Mouse (Mus musculus) heart, embryonic 14.5 days (tissue): ENCODE measurements at regions not wholly inside any gene's neighbourhood (a gene's known extent, or its start where the extent isn't known, plus 50 kb on each side); places are given as distances from the start of the nearest gene placed in this dataset.

Source experiments
- ATAC-seq: fragments of 200-750 bp; cut with Nextera tagmentation; 2 replicates; pipeline ENCODE4 v1.8.0; 2017; ENCODE audit warnings: low read depth, moderate TSS enrichment; ENCODE audit not compliant: insufficient number of reproducible peaks, insufficient read depth, low FRiP score
- H3K27ac ChIP-seq, 2 experiments: fragments of 200-500 bp in 1 of 2; fragments of 300-500 bp in 1 of 2; sonication (generic) in 1 of 2; replicated peaks in 1 of 2; 2 replicates each; pipeline ENCODE4 v1.5.1; 2012 to 2014; ENCODE audit warnings: low read depth in 2 of 2, low read length in 2 of 2, control low read depth in 1 of 2, mild to moderate bottlenecking in 1 of 2, mixed read lengths in 1 of 2; ENCODE audit not compliant: control insufficient read depth in 1 of 2, insufficient read depth in 1 of 2
- H3K27me3 ChIP-seq: fragments of 300-500 bp; sonication (generic); 2 replicates; pipeline ENCODE4 v1.6.1; 2014; ENCODE audit warnings: mild to moderate bottlenecking, low read length, control low read depth; ENCODE audit not compliant: control insufficient read depth, insufficient read depth
- H3K36me3 ChIP-seq: fragments of 300-500 bp; sonication (generic); 2 replicates; pipeline ENCODE4 v1.6.1; 2014; ENCODE audit warnings: mild to moderate bottlenecking, control low read depth, low read length, mixed read lengths; ENCODE audit not compliant: control insufficient read depth, insufficient read depth
- H3K4me1 ChIP-seq, 2 experiments: fragments of 200-500 bp in 1 of 2; fragments of 300-500 bp in 1 of 2; sonication (generic) in 1 of 2; 2 replicates each; pipeline ENCODE4 v1.6.1; 2012 to 2014; ENCODE audit warnings: low read length in 2 of 2, control low read depth in 1 of 2, mixed read lengths in 1 of 2; ENCODE audit not compliant: control insufficient read depth in 2 of 2, insufficient read depth in 2 of 2
- H3K4me2 ChIP-seq: fragments of 300-500 bp; sonication (generic); 2 replicates; pipeline ENCODE4 v1.6.1; 2014; ENCODE audit warnings: mild to moderate bottlenecking, low read length
- H3K4me3 ChIP-seq, 2 experiments: fragments of 200-500 bp in 1 of 2; fragments of 300-500 bp in 1 of 2; sonication (generic) in 1 of 2; 2 replicates each; pipeline ENCODE4 v1.5.1; 2012 to 2014; ENCODE audit warnings: low read length in 2 of 2, mild to moderate bottlenecking in 2 of 2, control low read depth in 1 of 2, low read depth in 1 of 2, moderate library complexity in 1 of 2; ENCODE audit not compliant: control insufficient read depth in 1 of 2, insufficient read depth in 1 of 2
- H3K9ac ChIP-seq: fragments of 300-500 bp; sonication (generic); 2 replicates; pipeline ENCODE4 v1.6.1; 2014; ENCODE audit warnings: mild to moderate bottlenecking, low read length
- H3K9me3 ChIP-seq: fragments of 300-500 bp; sonication (generic); 2 replicates; pipeline ENCODE4 v1.6.1; 2016; ENCODE audit warnings: low read length, control low read depth; ENCODE audit not compliant: control insufficient read depth
- WGBS: fragments of 180-500 bp; shearing (Covaris S2); extraction: QIAGEN DNeasy Blood & Tissue Kit; methylation state at CpG from one replicate; pipeline ENCODE4 v1.1.7; 2014; 5-methylcytosine and 5-hydroxymethylcytosine counted together

DNA sequence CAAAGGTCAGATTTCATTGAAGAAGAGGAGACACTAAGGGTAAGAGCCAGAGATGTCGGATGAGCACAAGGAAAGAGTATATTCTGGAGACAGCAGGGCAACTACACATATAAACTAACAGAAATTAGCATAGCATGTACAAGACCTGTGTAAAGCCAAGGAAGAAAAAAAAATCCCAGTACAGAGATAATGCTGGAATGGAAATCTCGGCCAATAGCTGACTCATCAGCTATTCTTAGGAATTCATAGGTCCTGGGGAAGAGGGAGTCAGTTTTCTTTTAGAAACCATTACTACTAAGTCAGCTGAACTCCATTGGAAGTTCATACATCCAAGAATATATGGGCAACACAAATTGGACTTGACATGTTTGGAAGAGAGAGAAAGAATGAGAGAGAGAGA, 202.9 kb upstream of the Zic4 start:
- Histone ChIP-seq H3K4me2 (no peak overlapping the region), H3K9me3 (no peaks in the 10 kb centered on the region), H3K9ac (no peak overlapping the region), H3K27ac (no peak overlapping the region), H3K4me3 (no peak overlapping the region), H3K27me3 (no peaks in the 10 kb centered on the region), H3K4me1 (peaks cover 0 to 4% of the 10 kb centered on the region in 2 experiments; a peak in 1 of 4 replicates), H3K36me3 (no peaks in the 10 kb centered on the region)
- ATAC-seq: no peak
- WGBS: 47% methylated on average over 2 of the region's 2 CpGs

DNA sequence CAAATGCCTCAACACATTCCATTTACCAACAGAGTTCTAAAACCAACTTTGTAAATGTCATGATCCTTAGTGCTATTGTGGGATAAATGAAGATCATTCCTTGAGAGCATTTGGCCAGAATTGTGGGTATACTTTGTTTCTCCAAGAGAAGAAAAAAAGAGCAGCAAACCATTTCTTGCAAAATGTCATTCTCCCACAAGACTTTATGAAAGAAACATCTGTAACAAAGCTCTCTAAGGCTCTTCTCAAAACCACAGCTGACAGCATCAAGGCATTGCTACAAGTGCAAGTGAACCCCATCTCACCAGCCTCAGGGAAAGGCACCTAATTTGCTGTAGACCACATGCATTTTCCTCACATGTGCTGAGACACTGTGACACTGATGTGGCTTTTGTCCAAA, 194.3 kb upstream of the Zic4 start:
- Histone ChIP-seq H3K27ac (no peak overlapping the region), H3K4me2 (no peak overlapping the region), H3K27me3 (no peaks in the 10 kb centered on the region), H3K4me3 (no peak overlapping the region), H3K36me3 (no peaks in the 10 kb centered on the region), H3K9me3 (no peaks in the 10 kb centered on the region), H3K4me1 (no peaks in the 10 kb centered on the region), H3K9ac (no peak overlapping the region)
- no peak for ATAC-seq

DNA sequence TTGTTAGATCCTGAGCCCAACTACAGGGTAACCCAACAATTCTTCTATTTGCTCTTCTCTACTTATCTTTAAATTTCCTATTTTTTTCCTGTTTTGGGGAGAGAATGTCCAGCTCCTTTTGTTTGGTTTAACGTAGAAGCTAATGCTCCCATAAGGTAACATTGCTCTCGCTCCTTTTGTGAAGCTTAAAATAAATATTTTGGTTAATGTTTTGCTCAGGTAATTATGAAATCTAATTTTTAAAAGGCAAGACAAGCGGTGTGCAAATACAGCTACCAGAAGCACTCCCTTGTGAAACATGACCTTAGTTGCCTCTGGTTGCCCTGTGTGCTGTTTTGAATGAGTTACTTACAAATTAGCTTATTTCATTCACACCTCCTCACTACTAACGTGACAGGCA, 169.0 kb upstream of the Zic4 start:
- Histone ChIP-seq H3K9me3 (no peaks in the 10 kb centered on the region), H3K4me1 (no peaks in the 10 kb centered on the region), H3K9ac (no peak overlapping the region), H3K4me3 (no peak overlapping the region), H3K27me3 (no peaks in the 10 kb centered on the region), H3K36me3 (no peaks in the 10 kb centered on the region), H3K4me2 (no peak overlapping the region), H3K27ac (no peak overlapping the region)
- no peak for ATAC-seq
- 75% methylated on average over 4 of the region's 4 CpGs for WGBS

DNA sequence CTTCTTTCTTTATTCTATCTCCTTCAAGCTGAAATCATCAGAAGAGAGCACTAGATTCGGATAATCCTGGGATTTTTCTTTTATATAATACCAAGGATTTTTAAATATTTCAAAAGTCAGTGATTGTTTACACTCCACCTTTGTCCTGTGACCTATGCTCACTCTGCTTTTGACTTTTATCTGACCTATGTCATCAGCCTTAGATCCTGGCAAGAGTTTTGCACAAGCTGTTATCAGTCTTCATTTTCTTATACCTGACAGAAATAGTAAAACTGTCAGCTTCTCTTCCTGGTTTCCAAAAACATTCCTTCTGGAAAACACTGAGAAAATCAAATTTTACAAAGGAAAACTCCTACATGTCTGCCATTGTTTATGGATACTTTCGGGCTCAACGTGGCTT, 168.3 kb upstream of the Zic4 start:
- Histone ChIP-seq H3K9ac (no peak overlapping the region), H3K4me1 (no peaks in the 10 kb centered on the region)
- ATAC-seq: no peak

DNA sequence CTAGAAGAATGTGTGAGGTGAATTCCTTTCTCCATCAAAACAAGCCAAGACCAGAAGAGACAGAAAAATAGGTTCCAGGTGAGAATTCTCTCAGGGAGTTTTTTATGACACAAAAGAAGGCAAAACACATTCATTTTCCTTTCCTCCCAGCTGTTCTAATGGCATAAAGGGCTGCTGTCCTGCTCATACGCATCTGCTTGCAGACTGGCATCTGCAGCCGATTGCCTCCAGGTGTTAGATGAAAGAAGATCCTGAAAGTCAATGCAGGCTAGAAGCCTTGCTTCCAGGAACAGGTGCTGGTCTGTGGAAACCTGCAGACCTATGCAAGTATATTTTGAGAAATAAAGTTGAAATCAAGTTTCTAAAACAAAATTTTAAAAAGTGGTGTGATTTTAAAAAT, 154.9 kb upstream of the Zic4 start:
- Histone ChIP-seq H3K4me1 (no peaks in the 10 kb centered on the region), H3K36me3 (no peaks in the 10 kb centered on the region), H3K4me3 (no peak overlapping the region), H3K4me2 (no peak overlapping the region), H3K9ac (no peak overlapping the region), H3K9me3 (no peaks in the 10 kb centered on the region), H3K27ac (no peak overlapping the region), H3K27me3 (no peaks in the 10 kb centered on the region)
- ATAC-seq: no peak
- 80% methylated on average over 2 of the region's 2 CpGs for WGBS

More for the DNA sequence above, 168.3 kb upstream of the Zic4 start:
- Histone ChIP-seq H3K27me3 (no peaks in the 10 kb centered on the region), H3K9me3 (no peaks in the 10 kb centered on the region), H3K4me2 (no peak overlapping the region), H3K36me3 (no peaks in the 10 kb centered on the region), H3K4me3 (no peak overlapping the region), H3K27ac (no peak overlapping the region)
- 72% methylated on average over 3 of the region's 3 CpGs for WGBS

DNA sequence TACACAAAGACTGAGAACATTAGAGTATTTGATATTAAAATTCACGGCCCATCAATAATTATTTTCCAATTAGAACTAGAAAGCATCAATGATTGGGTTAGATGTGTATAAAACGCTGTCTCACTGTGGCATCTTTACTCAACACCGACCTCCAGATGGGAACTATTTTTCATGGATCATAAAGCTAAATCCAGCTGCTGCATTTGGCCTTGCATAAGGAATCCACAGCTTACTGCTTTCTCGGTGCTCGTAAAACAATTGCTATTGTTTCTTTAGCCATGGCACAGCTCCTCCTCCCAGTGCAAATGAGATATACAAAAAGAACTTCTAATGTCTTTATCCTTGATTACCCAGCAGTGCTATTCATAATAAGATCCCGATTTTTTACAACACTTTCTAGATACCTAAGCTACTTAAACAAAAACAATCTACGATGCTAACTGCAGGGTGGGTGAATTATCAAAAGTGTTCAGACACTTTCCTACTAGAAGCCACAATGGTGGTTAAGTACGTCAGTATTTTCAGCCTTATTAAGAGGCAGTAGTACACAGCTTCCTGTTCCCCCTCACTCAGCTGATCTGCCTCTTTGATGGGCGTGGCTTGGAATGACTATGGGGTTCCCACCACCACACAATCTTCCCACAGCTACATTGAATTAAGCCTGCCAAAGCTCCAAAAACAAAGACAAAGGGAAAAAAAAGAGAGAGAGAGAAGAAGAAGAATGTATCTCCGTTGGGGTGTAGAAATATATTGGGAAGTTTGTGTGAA, 134.4 kb upstream of the Zic4 start:
- H3K27ac ChIP-seq: no peak overlapping the region
- H3K4me2 ChIP-seq: no peak overlapping the region
- no peak overlapping the region for H3K9ac ChIP-seq
- no peaks in the 10 kb centered on the region for H3K4me1 ChIP-seq
- no peak overlapping the region for H3K4me3 ChIP-seq
- no peaks in the 10 kb centered on the region for H3K9me3 ChIP-seq
- H3K27me3 ChIP-seq: no peaks in the 10 kb centered on the region
- no peaks in the 10 kb centered on the region for H3K36me3 ChIP-seq
- no peak for ATAC-seq
- WGBS: 56% methylated on average over 10 of the region's 10 CpGs

DNA sequence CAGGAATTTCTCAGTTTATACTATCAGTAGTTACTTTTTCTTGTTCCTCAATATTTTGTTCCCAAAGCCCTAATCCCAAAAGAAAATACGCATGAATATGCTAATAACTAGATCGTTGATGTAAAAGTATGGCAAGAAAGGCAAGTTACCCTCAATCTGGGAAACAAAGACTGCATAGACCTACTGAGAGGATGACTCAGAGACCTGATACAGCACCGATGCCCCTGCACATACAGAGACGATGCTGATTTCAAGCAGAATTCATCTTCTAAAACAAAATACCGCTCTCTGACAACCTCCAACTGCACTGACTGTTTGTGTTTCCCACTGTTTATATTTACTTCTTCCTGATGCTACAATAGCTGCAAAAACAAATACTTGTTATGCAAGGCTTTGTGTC, 133.7 kb upstream of the Zic4 start:
- no peaks in the 10 kb centered on the region for H3K9me3 ChIP-seq
- no peak overlapping the region for H3K9ac ChIP-seq
- no peak overlapping the region for H3K4me2 ChIP-seq
- no peaks in the 10 kb centered on the region for H3K27me3 ChIP-seq
- no peaks in the 10 kb centered on the region for H3K36me3 ChIP-seq
- 63% methylated on average over 5 of the region's 5 CpGs for WGBS
- ATAC-seq: no peak
- H3K27ac ChIP-seq: no peak overlapping the region
- H3K4me1 ChIP-seq: no peaks in the 10 kb centered on the region
- no peak overlapping the region for H3K4me3 ChIP-seq

DNA sequence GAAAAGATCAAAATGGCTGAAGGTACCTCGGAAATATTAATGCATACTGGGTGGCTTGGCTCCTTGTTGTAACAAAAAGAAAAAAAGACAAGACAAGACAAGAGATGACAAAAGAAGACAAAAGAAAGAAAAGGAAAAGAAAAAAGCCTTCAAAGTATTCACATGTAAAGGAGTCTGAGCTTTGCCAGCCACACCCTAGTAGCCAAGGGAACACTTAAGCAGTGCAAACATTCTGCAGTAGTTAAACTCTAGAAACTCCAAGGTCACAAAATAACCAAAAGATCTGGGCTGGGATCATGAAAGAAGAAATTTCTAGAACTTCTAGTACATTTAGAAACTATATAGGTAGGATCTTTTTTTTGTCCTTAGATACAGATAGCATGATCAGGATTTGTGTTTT, 108.3 kb upstream of the Zic4 start:
- no peaks in the 10 kb centered on the region for H3K4me1 ChIP-seq
- H3K4me3 ChIP-seq: no peak overlapping the region
- no peaks in the 10 kb centered on the region for H3K36me3 ChIP-seq
- H3K27ac ChIP-seq: no peak overlapping the region
- no peak for ATAC-seq
- H3K9me3 ChIP-seq: no peaks in the 10 kb centered on the region
- H3K27me3 ChIP-seq: no peaks in the 10 kb centered on the region
- 75% methylated on average over 1 of the region's 1 CpGs for WGBS
- H3K4me2 ChIP-seq: no peak overlapping the region
- H3K9ac ChIP-seq: no peak overlapping the region
